Mouse (Mus musculus) MEL (cell line): ENCODE measurements around the gene Gm10961. TPM values are rescaled to one million over a fixed set of nuclear protein-coding genes. Genes with fewer than 3 reads are reported as not detected.

Experiments used
- DNase-seq: peaks from one replicate; pipeline ENCODE4 v3.0.0; 2011; ENCODE audit warnings: low read depth, low spot score
- H3K27ac ChIP-seq: 2 replicates; pipeline ENCODE4 v1.5.1; 2012; ENCODE audit warnings: low read depth, mild to moderate bottlenecking, control low read depth, low read length, moderate library complexity; ENCODE audit not compliant: control insufficient read depth
- H3K27me3 ChIP-seq, 2 experiments: fragments of 150-350 bp in 1 of 2; sonication (generic) in 1 of 2; 2 replicates each; pipeline ENCODE4 v1.6.1; 2012; ENCODE audit warnings: low read length in 2 of 2, mild to moderate bottlenecking in 2 of 2, improper control_type of control experiment in 1 of 2, moderate library complexity in 1 of 2; ENCODE audit not compliant: insufficient read depth in 2 of 2, control insufficient read depth in 1 of 2
- H3K36me3 ChIP-seq, 2 experiments: 2 replicates each; pipeline ENCODE4 v1.6.1; 2012 to 2014; ENCODE audit warnings: low read length in 2 of 2, improper control_type of control experiment in 1 of 2, inconsistent platforms in 1 of 2, mild to moderate bottlenecking in 1 of 2; ENCODE audit not compliant: insufficient read depth in 2 of 2, control insufficient read depth in 1 of 2
- H3K4me1 ChIP-seq, 2 experiments: fragments of 150-350 bp in 1 of 2; sonication (generic) in 1 of 2; 2 replicates each; pipeline ENCODE4 v1.6.1; 2012; ENCODE audit warnings: low read length in 2 of 2, improper control_type of control experiment in 1 of 2, mild to moderate bottlenecking in 1 of 2; ENCODE audit not compliant: insufficient read depth in 2 of 2, control insufficient read depth in 1 of 2
- H3K4me3 ChIP-seq, 2 experiments: fragments of 150-350 bp in 1 of 2; sonication (generic) in 1 of 2; 2 replicates each; pipeline ENCODE4 v1.5.1; 2012; ENCODE audit warnings: low read depth in 2 of 2, low read length in 2 of 2, mild to moderate bottlenecking in 2 of 2, moderate library complexity in 2 of 2, control low read depth in 1 of 2, improper control_type of control experiment in 1 of 2; ENCODE audit not compliant: control insufficient read depth in 1 of 2, insufficient read depth in 1 of 2
- H3K79me2 ChIP-seq: 2 replicates; pipeline ENCODE4 v1.6.1; 2012; ENCODE audit warnings: mild to moderate bottlenecking, low read length, moderate library complexity; ENCODE audit not compliant: control insufficient read depth, poor library complexity, insufficient read depth
- H3K9ac ChIP-seq: 2 replicates; pipeline ENCODE4 v1.6.1; 2012; ENCODE audit warnings: low read depth, mild to moderate bottlenecking, control low read depth, low read length, moderate library complexity; ENCODE audit not compliant: control insufficient read depth, poor library complexity, severe bottlenecking
- H3K9me3 ChIP-seq: fragments of 150-350 bp; sonication (generic); replicated peaks from 2 replicates; pipeline ENCODE4 v1.6.1; 2012; ENCODE audit warnings: mild to moderate bottlenecking, low read length, improper control_type of control experiment, moderate library complexity; ENCODE audit not compliant: insufficient read depth
- BHLHE40 ChIP-seq: IDR thresholded peaks from 2 replicates; pipeline ENCODE4 v1.6.1; 2012; ENCODE audit warnings: low read depth, mild to moderate bottlenecking, inconsistent platforms, low read length, improper control_type of control experiment, borderline replicate concordance
- CHD1 ChIP-seq: IDR thresholded peaks from 2 replicates; pipeline ENCODE4 v1.6.1; 2012; ENCODE audit warnings: low read depth, mild to moderate bottlenecking, inconsistent platforms, low read length, improper control_type of control experiment
- CTCF ChIP-seq, 3 experiments: IDR thresholded peaks in 2 of 3; conservative IDR thresholded peaks in 1 of 3; 2 replicates each; pipeline ENCODE4 v1.5.1; 2011 to 2012; ENCODE audit warnings: low read length in 3 of 3, low read depth in 2 of 3, mild to moderate bottlenecking in 2 of 3, improper control_type of control experiment in 1 of 3, inconsistent platforms in 1 of 3, mixed read lengths in 1 of 3, moderate library complexity in 1 of 3; ENCODE audit not compliant: control insufficient read depth in 1 of 3, insufficient read depth in 1 of 3, poor library complexity in 1 of 3, severe bottlenecking in 1 of 3
- E2F4 ChIP-seq: IDR thresholded peaks from 2 replicates; pipeline ENCODE4 v1.6.1; 2011; ENCODE audit warnings: low read depth, low read length, improper control_type of control experiment, borderline replicate concordance
- ETS1 ChIP-seq: IDR thresholded peaks from 2 replicates; pipeline ENCODE4 v1.6.1; 2012; ENCODE audit warnings: low read depth, mild to moderate bottlenecking, inconsistent platforms, low read length, improper control_type of control experiment, moderate library complexity
- GABPA ChIP-seq: IDR thresholded peaks from 2 replicates; pipeline ENCODE4 v1.6.1; 2012; ENCODE audit warnings: low read depth, mild to moderate bottlenecking, inconsistent platforms, low read length, improper control_type of control experiment, moderate library complexity
- GATA1 ChIP-seq: IDR thresholded peaks from 2 replicates; pipeline ENCODE4 v1.6.1; 2011; ENCODE audit warnings: low read depth, low read length, improper control_type of control experiment
- HCFC1 ChIP-seq: IDR thresholded peaks from 2 replicates; pipeline ENCODE4 v1.6.1; 2012; ENCODE audit warnings: low read depth, mild to moderate bottlenecking, inconsistent platforms, low read length, improper control_type of control experiment, moderate library complexity
- KAT2A ChIP-seq: conservative IDR thresholded peaks from 2 replicates; pipeline ENCODE4 v1.6.1; 2012; ENCODE audit warnings: low read depth, low read length, improper control_type of control experiment, inconsistent platforms
- MAFK ChIP-seq: IDR thresholded peaks from 2 replicates; pipeline ENCODE4 v1.6.1; 2011; ENCODE audit warnings: low read depth, mild to moderate bottlenecking, low read length, improper control_type of control experiment, borderline replicate concordance
- MAZ ChIP-seq: IDR thresholded peaks from 2 replicates; pipeline ENCODE4 v1.6.1; 2012; ENCODE audit warnings: low read depth, mild to moderate bottlenecking, inconsistent platforms, low read length, improper control_type of control experiment
- MXI1 ChIP-seq: IDR thresholded peaks from 2 replicates; pipeline ENCODE4 v1.6.1; 2011; ENCODE audit warnings: mild to moderate bottlenecking, low read depth, low read length, improper control_type of control experiment
- POLR2A ChIP-seq, 2 experiments: IDR thresholded peaks; 2 replicates each; pipeline ENCODE4 v1.6.1; 2011 to 2012; ENCODE audit warnings: low read length in 2 of 2, mild to moderate bottlenecking in 2 of 2, control low read depth in 1 of 2, improper control_type of control experiment in 1 of 2, low read depth in 1 of 2, moderate library complexity in 1 of 2; ENCODE audit not compliant: control insufficient read depth in 1 of 2, insufficient read depth in 1 of 2, poor library complexity in 1 of 2
- POLR2AphosphoS5 ChIP-seq: IDR thresholded peaks from 2 replicates; pipeline ENCODE4 v1.6.1; 2012; ENCODE audit warnings: low read depth, borderline replicate concordance, mild to moderate bottlenecking, inconsistent platforms, low read length, moderate library complexity, mixed read lengths
- SMC3 ChIP-seq: IDR thresholded peaks from 2 replicates; pipeline ENCODE4 v1.6.1; 2011; ENCODE audit warnings: low read depth, low read length, improper control_type of control experiment
- TAL1 ChIP-seq: IDR thresholded peaks from 2 replicates; pipeline ENCODE4 v1.6.1; 2012; ENCODE audit warnings: mild to moderate bottlenecking, inconsistent platforms, low read length, moderate library complexity, mixed read lengths
- TBP ChIP-seq: IDR thresholded peaks from 2 replicates; pipeline ENCODE4 v1.8.0; 2011; ENCODE audit warnings: low read depth, low read length, improper control_type of control experiment
- TCF12 ChIP-seq: IDR thresholded peaks from 2 replicates; pipeline ENCODE4 v1.6.1; 2014; ENCODE audit warnings: low read depth, mild to moderate bottlenecking, inconsistent platforms, low read length, improper control_type of control experiment, moderate library complexity
- UBTF ChIP-seq: IDR thresholded peaks from 2 replicates; pipeline ENCODE4 v1.6.1; 2012; ENCODE audit warnings: low read depth, mild to moderate bottlenecking, inconsistent platforms, low read length, improper control_type of control experiment, moderate library complexity, borderline replicate concordance; ENCODE audit not compliant: insufficient read depth
- USF2 ChIP-seq, 2 experiments: IDR thresholded peaks; 2 replicates each; pipeline ENCODE4 v1.6.1; 2011 to 2012; ENCODE audit warnings: improper control_type of control experiment in 2 of 2, low read length in 2 of 2, borderline replicate concordance in 1 of 2, inconsistent platforms in 1 of 2, low read depth in 1 of 2, mild to moderate bottlenecking in 1 of 2; ENCODE audit not compliant: insufficient read depth in 1 of 2
- ZMIZ1 ChIP-seq: IDR thresholded peaks from 2 replicates; pipeline ENCODE4 v1.6.1; 2012; ENCODE audit warnings: low read depth, mild to moderate bottlenecking, inconsistent platforms, low read length, improper control_type of control experiment, moderate library complexity
- polyA plus RNA-seq, 2 experiments: library from polyadenylated mRNA; stranded (reverse) in 1 of 2; unstranded in 1 of 2; fragments of >175 nt in 1 of 2; fragments of >200 nt in 1 of 2; gene quantifications; 2 replicates each; pipeline versions ENCODE4 v1.2.1 to v1.2.4; 2012; ENCODE audit warnings: low replicate concordance in 2 of 2, low read depth in 1 of 2; ENCODE audit not compliant: insufficient read length in 2 of 2, insufficient read depth in 1 of 2, missing spikeins in 1 of 2
- total RNA-seq: library from RNA; depleted of rRNA; stranded (reverse); fragments of 300-350 nt; gene quantifications from 2 replicates; pipeline ENCODE4 v1.2.3, GENCODE M21; 2012

Gm10961 gene
- total and polyA plus RNA-seq, 3 experiments: not detected

- H3K27ac ChIP-seq: no peak overlapping the region
- H3K9ac ChIP-seq: no peak overlapping the region
- peaks cover 0 to 12% of the 10 kb centered on the region in 2 experiments; a peak in 3 of 4 replicates for H3K27me3 ChIP-seq
- H3K9me3 ChIP-seq: no peaks in the 10 kb centered on the region
- TF ChIP-seq KAT2A (no peak), MAFK (no peak), ZMIZ1 (no peak), MXI1 (no peak), HCFC1 (no peak), TBP (no peak), SMC3 (no peak), E2F4 (no peak), ETS1 (no peak), USF2 (IDR thresholded peaks at IDR 0.05; ENCODE audit: borderline replicate concordance in 1 of 2, insufficient read depth in 1 of 2, low read depth in 1 of 2, low read length in 2 of 2) (no peak), GATA1 (no peak), UBTF (no peak), POLR2AphosphoS5 (no peak), BHLHE40 (no peak)
- no peaks in the 10 kb centered on the region for H3K4me1 ChIP-seq
- no peak for DNase-seq
- no peaks in the 10 kb centered on the region for H3K79me2 ChIP-seq
- no peak overlapping the region for H3K4me3 ChIP-seq
- no peaks in the 10 kb centered on the region for H3K36me3 ChIP-seq
These were observed 33.3 kb upstream of the Gm10961 start for GRCm38 (mm10) chr3:107597586-107598389.

- H3K9me3 ChIP-seq: no peaks in the 10 kb centered on the region
- no peak for TF ChIP-seq TCF12
- TF ChIP-seq POLR2A (IDR thresholded peaks at IDR 0.05; ENCODE audit: control insufficient read depth in 1 of 2, insufficient read depth in 1 of 2, low read depth in 1 of 2, low read length in 2 of 2, poor library complexity in 1 of 2): no peak
- TF ChIP-seq MAFK: no peak
- TF ChIP-seq TAL1: no peak
- no peak for TF ChIP-seq GABPA
- no peak for TF ChIP-seq CHD1
- no peak for TF ChIP-seq CTCF (IDR thresholded peaks at IDR 0.05 in 2 of 3, conservative IDR thresholded peaks at IDR 0.05 in 1 of 3; ENCODE audit: control insufficient read depth in 1 of 3, insufficient read depth in 1 of 3, low read depth in 2 of 3, low read length in 3 of 3, poor library complexity in 1 of 3, severe bottlenecking in 1 of 3)
- TF ChIP-seq ZMIZ1: no peak
- TF ChIP-seq SMC3: no peak
- no peak for TF ChIP-seq UBTF
- TF ChIP-seq MAZ: no peak
- DNase-seq: no peak
- peaks cover 0 to 12% of the 10 kb centered on the region in 2 experiments; a peak in 3 of 4 replicates for H3K27me3 ChIP-seq
- no peaks in the 10 kb centered on the region for H3K79me2 ChIP-seq
- no peaks in the 10 kb centered on the region for H3K4me1 ChIP-seq
- H3K36me3 ChIP-seq: no peaks in the 10 kb centered on the region
- H3K9ac ChIP-seq: no peak overlapping the region
- no peak overlapping the region for H3K27ac ChIP-seq
- no peak overlapping the region for H3K4me3 ChIP-seq
These were observed 31.0 kb upstream of the Gm10961 start for GRCm38 (mm10) chr3:107600127-107600526.
